Mouse (Mus musculus): ENCODE results near the gene Gm49318. TPM values are rescaled to one million over a fixed set of nuclear protein-coding genes. Genes with fewer than 3 reads are reported as not detected.

The Gm49318 gene
- polyA plus RNA-seq, 1 experiment: not detected

DNA sequence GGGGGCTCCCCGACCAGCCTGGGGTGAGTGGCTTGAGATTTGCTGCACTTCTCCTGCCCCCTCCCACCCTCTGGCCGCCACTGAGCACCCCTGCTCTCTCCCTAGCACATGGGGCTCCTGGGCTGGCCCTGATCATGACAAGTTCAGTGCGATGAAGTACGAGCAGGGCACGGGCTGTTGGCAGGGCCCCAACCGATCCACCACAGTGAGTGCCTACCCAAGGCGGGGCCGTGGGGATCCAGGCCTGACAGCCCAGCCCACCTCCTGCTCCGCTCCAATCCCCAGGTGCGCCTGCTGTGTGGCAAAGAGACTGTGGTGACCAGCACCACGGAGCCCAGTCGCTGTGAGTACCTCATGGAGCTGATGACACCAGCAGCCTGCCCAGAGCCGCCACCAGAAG is 58.3 kb downstream of the Gm49318 start:
- Histone ChIP-seq H3K4me3 (replicated peaks) (no peak overlapping the region), H3K9me3 (no peaks in the 10 kb centered on the region), H3K4me1 (peaks cover 45% of the 10 kb centered on the region), H3K27me3 (replicated peaks) (no peaks in the 10 kb centered on the region), H3K36me3 (replicated peaks; ENCODE audit: low read length) (peaks cover 73% of the 10 kb centered on the region)
- TF ChIP-seq FLI1 (IDR thresholded peaks at IDR 0.05; ENCODE audit: low read length) (no peak), GATA1 (IDR thresholded peaks at IDR 0.05; ENCODE audit: borderline replicate concordance, low read length) (no peak)

DNA sequence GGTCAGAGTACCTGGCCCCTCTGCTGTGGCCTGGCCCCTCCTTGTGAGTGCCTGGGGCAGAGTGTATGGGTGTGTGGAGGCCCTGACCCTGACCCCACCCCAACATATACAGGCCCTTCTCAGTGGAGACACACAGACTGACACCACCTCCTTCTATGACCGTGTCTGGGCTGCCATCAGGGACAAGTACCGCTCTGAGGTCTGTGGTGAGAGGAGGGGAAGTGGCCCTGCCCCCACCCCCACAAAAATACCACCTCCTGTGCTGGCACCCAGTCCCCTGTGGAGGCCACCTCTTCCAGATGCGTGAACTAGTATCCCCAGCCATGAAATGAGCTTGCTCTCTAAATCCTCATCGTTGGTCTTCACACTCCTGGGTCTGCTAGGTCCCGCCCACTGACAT is 60.0 kb downstream of the Gm49318 start:
- Histone ChIP-seq H3K4me3 (replicated peaks) (no peak overlapping the region), H3K27me3 (replicated peaks) (no peaks in the 10 kb centered on the region), H3K9me3 (no peaks in the 10 kb centered on the region), H3K36me3 (replicated peaks; ENCODE audit: low read length) (peaks cover 90% of the 10 kb centered on the region), H3K4me1 (peaks cover 54% of the 10 kb centered on the region)
- no peak for TF ChIP-seq FLI1 (IDR thresholded peaks at IDR 0.05; ENCODE audit: low read length)
- no peak for TF ChIP-seq GATA1 (IDR thresholded peaks at IDR 0.05; ENCODE audit: borderline replicate concordance, low read length)

DNA sequence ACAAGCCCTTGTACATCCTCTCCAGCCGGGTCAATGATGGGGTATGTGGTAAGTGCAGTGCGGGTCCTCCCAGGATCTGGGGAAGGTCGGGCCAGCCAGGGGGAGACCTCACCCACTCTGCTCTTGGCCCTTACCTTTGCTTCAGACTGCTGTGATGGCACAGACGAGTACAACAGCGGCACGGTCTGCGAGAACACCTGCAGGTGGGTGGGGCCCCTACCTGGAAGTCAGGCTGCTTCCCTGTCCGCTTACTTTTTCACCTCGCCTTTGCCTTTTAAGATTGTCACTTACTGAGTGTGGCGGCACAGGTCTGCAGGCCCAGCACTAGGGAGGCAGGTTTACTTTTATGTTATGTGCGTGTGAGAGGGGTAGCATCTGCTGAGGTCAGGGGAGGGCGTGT is 66.5 kb downstream of the Gm49318 start:
- Histone ChIP-seq H3K4me1 (peaks cover 66% of the 10 kb centered on the region), H3K27me3 (replicated peaks) (peaks cover 4% of the 10 kb centered on the region), H3K36me3 (replicated peaks; ENCODE audit: low read length) (peaks cover 60% of the 10 kb centered on the region), H3K4me3 (replicated peaks) (peak overlapping the region; percentile 28), H3K9me3 (no peaks in the 10 kb centered on the region)
- TF ChIP-seq GATA1 (IDR thresholded peaks at IDR 0.05; ENCODE audit: borderline replicate concordance, low read length) (no peak), FLI1 (IDR thresholded peaks at IDR 0.05; ENCODE audit: low read length) (no peak)

DNA sequence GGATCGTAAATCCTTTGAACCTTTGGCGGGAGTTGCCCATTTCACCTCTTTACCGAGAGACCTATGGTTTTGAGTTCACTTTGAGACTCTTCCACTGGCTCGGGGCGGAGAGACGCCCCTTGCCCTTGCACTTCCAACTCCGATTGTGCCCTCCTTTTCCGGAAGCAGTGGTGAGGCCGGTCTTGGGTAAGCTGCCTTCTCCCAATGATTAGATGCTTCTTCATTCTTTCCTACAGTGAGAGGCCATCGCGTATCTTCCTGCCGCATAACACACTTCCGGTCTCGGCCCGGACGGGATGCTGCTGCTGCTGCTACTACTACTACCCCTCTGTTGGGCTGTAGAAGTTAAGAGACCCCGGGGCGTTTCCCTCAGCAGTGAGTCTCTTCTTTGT is 67.9 kb downstream of the Gm49318 start:
- TF ChIP-seq FLI1 (IDR thresholded peaks at IDR 0.05; ENCODE audit: low read length) (no peak), GATA1 (IDR thresholded peaks at IDR 0.05; ENCODE audit: borderline replicate concordance, low read length) (no peak)
- Histone ChIP-seq H3K4me1 (peaks cover 59% of the 10 kb centered on the region), H3K9me3 (no peaks in the 10 kb centered on the region), H3K27me3 (replicated peaks) (peaks cover 14% of the 10 kb centered on the region), H3K36me3 (replicated peaks; ENCODE audit: low read length) (peaks cover 46% of the 10 kb centered on the region), H3K4me3 (replicated peaks) (peak overlapping the region; percentile 94)

DNA sequence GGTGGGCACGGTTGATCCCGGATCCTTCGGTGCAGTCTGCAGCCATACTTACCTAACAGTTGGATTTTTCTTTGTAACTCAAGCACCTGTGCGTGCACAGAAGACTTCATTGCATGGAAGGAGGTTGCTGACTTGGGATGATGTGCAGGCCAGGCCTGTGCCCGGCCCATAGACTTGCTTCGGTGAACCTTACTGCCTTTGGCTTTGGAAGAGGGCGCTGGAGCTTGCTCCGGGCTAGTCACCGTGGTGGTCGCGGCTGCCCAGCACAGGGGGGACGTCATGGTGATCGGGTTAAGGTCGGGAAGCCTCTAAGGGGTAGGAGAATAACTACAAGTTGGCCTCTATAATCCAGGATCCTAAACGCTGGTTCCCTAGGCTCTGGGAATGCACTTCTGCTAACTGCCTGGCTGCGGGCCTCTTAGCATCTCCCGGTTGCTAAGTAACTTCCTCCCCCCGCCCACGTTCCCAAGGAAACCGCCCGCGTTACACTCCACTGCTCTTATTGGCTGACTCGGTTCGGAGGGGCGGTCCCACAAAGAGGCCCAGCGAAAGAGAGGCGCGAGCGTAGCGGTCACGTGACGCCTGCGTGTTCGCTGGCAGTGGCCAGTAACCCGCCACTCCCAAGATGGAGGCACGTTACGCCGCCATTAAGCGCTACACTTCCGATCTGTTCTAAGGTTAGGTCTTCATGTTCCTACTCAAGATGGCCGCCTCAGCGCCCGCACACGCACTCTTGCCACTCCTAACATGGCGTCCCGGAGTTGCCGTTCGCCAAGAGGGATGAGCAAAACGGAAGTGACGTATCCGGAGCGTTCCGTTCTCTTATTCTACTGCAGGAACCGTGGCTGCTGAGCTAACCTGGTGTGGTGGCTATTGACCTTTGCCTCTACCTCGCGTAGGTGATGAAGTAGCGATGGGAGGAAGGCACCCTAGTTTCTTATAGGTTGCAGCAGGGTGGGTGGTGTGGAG is 68.6 kb downstream of the Gm49318 start, which contains the start of the genes Ccdc151 and Prkcsh:
Gene Ccdc151, minus strand, starts transcription at position 441 of the 969 bp plus-strand sequence.
Gene Prkcsh, plus strand, starts transcription at position 613 of the 969 bp plus-strand sequence.
- H3K4me3 ChIP-seq (replicated peaks): peak within 1 kb of the TSS; percentile 94
- peaks cover 40% of the 10 kb centered on the region for H3K36me3 ChIP-seq (replicated peaks; ENCODE audit: low read length)
- H3K27me3 ChIP-seq (replicated peaks): peaks cover 20% of the 10 kb centered on the region
- TF ChIP-seq GATA1 (IDR thresholded peaks at IDR 0.05; ENCODE audit: borderline replicate concordance, low read length) (no peak), FLI1 (IDR thresholded peaks at IDR 0.05; ENCODE audit: low read length) (0 out of 2 replicates have a peak, but pooled peaks have one; percentile 68)
- no peaks in the 10 kb centered on the region for H3K9me3 ChIP-seq
- peaks cover 52% of the 10 kb centered on the region for H3K4me1 ChIP-seq

DNA sequence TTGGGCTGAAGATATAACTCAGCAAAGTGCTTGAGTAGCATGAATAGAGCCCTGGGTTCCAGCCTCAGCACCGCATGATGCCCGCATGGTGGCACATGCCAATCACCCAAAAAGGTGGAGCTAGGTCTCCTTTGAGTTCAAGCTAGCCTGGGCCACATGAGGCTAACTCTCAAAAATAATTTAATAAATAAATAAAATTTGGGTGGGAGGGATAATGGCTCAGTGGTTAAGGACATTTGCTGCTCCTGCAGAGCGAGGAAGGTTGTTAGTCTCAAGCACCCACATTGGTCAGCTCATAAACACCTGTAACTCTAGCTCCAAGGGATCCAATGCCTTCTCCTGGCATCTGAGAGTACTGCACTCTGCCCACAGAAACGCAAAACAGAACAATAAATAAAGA is 69.4 kb downstream of the Gm49318 start:
- TF ChIP-seq GATA1 (IDR thresholded peaks at IDR 0.05; ENCODE audit: borderline replicate concordance, low read length): no peak
- no peak for TF ChIP-seq FLI1 (IDR thresholded peaks at IDR 0.05; ENCODE audit: low read length)
- Histone ChIP-seq H3K4me1 (peaks cover 43% of the 10 kb centered on the region), H3K36me3 (replicated peaks; ENCODE audit: low read length) (peaks cover 31% of the 10 kb centered on the region), H3K27me3 (replicated peaks) (peaks cover 25% of the 10 kb centered on the region), H3K4me3 (replicated peaks) (no peak overlapping the region), H3K9me3 (peaks cover under 1% of the 10 kb centered on the region; the same call in 1 of the 2 replicates)

DNA sequence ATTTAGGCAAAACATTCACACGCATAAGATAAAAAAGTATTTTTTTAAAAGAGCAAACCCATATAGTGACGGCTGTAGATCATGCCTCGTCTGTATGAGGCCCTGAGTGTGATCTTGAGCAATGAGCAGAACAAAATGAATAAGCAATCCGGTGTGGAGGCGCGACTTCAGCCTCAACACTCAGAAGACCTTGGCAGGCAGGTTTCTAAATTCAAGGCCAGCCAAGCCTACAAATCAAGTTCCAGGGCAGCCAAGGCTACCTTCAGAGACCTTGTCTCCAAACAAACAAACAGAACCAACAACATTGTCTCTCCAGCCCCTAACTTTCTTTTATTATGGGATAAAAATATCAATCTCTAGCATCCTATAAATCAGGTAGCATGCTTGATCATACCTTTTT is 70.8 kb downstream of the Gm49318 start:
- Histone ChIP-seq H3K4me1 (peaks cover 30% of the 10 kb centered on the region), H3K36me3 (replicated peaks; ENCODE audit: low read length) (peaks cover 18% of the 10 kb centered on the region), H3K9me3 (peaks cover 10% of the 10 kb centered on the region), H3K27me3 (replicated peaks) (peaks cover 28% of the 10 kb centered on the region), H3K4me3 (replicated peaks) (no peak overlapping the region)
- TF ChIP-seq GATA1 (IDR thresholded peaks at IDR 0.05; ENCODE audit: borderline replicate concordance, low read length) (no peak), FLI1 (IDR thresholded peaks at IDR 0.05; ENCODE audit: low read length) (no peak)

DNA sequence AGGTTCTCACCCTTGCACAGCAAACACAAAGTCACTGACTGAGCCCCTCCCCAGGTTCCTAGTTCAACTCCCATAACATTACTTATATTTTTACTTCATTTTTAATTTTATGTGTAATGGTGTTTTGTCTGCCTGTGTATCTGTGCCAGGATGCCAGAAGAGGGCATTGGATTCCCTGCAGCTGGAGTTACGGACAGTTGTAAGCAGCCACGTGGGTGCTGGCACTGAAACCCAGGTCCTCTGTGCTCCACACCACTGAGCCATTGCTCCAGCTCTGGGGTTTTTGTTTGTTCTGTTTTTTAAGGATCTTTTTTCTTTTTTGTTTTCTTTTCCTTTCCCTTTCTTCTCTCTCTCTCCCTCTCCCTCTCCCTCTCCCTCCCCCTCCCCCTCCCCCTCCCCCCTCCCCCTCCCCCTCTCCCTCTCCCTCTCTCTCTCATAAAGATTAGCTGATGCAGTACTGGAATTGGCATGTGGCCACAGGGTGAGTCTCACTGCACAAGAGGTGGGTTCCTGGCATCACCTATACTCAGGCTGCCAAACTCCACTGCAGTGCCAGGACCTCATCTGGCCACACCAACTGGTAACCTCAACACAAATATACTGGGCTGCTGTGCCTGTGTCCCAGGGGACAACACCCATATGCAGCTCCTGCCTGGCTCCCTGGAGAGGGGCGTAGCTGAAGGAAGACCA is 74.7 kb downstream of the Gm49318 start:
- TF ChIP-seq GATA1 (IDR thresholded peaks at IDR 0.05; ENCODE audit: borderline replicate concordance, low read length) (no peak), FLI1 (IDR thresholded peaks at IDR 0.05; ENCODE audit: low read length) (no peak)
- peaks cover 66% of the 10 kb centered on the region for H3K27me3 ChIP-seq (replicated peaks)

DNA sequence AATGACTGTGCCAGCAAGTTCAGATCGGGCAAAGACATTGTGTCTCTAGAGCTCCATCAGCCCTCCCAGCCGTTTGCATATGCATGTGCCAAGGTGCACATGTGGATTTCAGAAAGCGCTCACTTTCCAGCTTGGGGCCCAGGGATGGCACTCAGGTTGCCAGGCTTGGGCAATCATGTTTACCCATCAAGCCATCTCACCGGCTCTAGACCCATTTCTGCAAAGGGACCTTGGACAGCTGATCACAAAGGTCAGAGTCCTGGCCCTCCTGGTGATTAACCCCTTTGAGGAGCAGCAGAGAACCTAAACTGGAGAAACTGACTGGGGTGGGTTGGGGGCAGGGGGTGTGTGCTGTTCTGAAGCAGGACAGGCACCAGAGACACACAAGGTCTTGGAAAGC is 78.8 kb downstream of the Gm49318 start:
- Histone ChIP-seq H3K27me3 (replicated peaks) (peaks cover 85% of the 10 kb centered on the region), H3K36me3 (replicated peaks; ENCODE audit: low read length) (no peaks in the 10 kb centered on the region), H3K4me1 (peaks cover 28% of the 10 kb centered on the region), H3K9me3 (peaks cover 30% of the 10 kb centered on the region), H3K4me3 (replicated peaks) (no peak overlapping the region)
- TF ChIP-seq GATA1 (IDR thresholded peaks at IDR 0.05; ENCODE audit: borderline replicate concordance, low read length): no peak
- no peak for TF ChIP-seq FLI1 (IDR thresholded peaks at IDR 0.05; ENCODE audit: low read length)

More for the DNA sequence above, 74.7 kb downstream of the Gm49318 start:
- H3K4me1 ChIP-seq: 0 out of 2 replicates have a peak, but pooled peaks cover 3% of the 10 kb centered on the region
- H3K36me3 ChIP-seq (replicated peaks; ENCODE audit: low read length): no peaks in the 10 kb centered on the region
- no peak overlapping the region for H3K4me3 ChIP-seq (replicated peaks)
- peaks cover 27% of the 10 kb centered on the region for H3K9me3 ChIP-seq

Measured in megakaryocyte, embryonic 14.5 days (primary cell).